Mouse (Mus musculus) lung, adult 10 weeks (tissue): ENCODE results near the gene Gm20865. TPM values are rescaled to one million over a fixed set of nuclear protein-coding genes. Genes with fewer than 3 reads are reported as not detected.

ENCODE experiments used
- polyA plus RNA-seq: library from polyadenylated mRNA; stranded (reverse); fragments of 350-450 nt; fragmentation: Illumina TruSeq; extraction: RNeasy Lipid Tissue Mini Kit (QIAGEN cat#74804); gene quantifications from one replicate; pipeline ENCODE4 v1.2.3, GENCODE M21; 2014; ENCODE audit warnings: low read depth, low replicate concordance; ENCODE audit not compliant: insufficient read depth

The Gm20865 gene
- polyA plus RNA-seq = not detected

DNA sequence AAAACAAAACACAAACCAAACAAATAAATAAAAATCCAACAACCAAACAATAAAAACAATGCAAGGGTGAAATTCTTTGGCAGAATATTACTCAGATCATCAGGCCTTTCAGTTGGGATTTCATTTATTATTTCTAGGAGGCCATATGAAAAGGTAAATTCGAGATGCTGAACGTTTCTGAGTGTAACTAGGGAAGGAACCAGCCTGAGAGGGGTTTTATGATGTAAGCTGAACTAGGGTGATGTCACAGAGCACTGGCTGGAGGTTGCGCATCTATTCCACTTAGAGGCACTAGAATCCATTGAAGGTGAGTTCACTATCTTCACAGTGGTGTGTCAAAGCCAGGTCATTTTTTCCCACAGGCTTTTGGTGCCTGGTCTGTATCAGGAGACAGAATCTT, at the start of gene Gm20865:
Gm20865 (plus strand) TSS at position 301 of the 400 bp plus-strand sequence.

Other genes starting within 250 kb of the Gm20865 start
- not detected for gene Gm29866, start 247.9 kb upstream of the Gm20865 start, polyA plus RNA-seq
- gene Gm20909, start 77.0 kb upstream of the Gm20865 start, polyA plus RNA-seq = not detected